Mouse (Mus musculus) heart, adult 2 months (tissue): ENCODE results near the gene Ndufa10.

ENCODE experiments used
- CTCF ChIP-seq: fragments of 200-600 bp; IDR thresholded peaks from 2 replicates; pipeline ENCODE4 v1.8.1; 2022; ENCODE audit warnings: antibody characterized with exemption, mild to moderate bottlenecking, moderate library complexity
- EP300 ChIP-seq: fragments of 200-500 bp; IDR thresholded peaks from 2 replicates; pipeline ENCODE4 v1.6.1; 2011; ENCODE audit warnings: low read depth, low read length, control low read depth; ENCODE audit not compliant: insufficient read depth
- POLR2A ChIP-seq: fragments of 200-500 bp; IDR thresholded peaks from 2 replicates; pipeline ENCODE4 v1.6.1; 2011; ENCODE audit warnings: mild to moderate bottlenecking, low read depth, low read length, control low read depth; ENCODE audit not compliant: insufficient read depth

- TF ChIP-seq EP300 (no peak), CTCF (no peak), POLR2A (no peak)
Measured at GRCm38 (mm10) chr1:92457758-92458157, 15.9 kb downstream of the Ndufa10 start.
